Mouse (Mus musculus): ENCODE results near the gene Man2a2.

DNA sequence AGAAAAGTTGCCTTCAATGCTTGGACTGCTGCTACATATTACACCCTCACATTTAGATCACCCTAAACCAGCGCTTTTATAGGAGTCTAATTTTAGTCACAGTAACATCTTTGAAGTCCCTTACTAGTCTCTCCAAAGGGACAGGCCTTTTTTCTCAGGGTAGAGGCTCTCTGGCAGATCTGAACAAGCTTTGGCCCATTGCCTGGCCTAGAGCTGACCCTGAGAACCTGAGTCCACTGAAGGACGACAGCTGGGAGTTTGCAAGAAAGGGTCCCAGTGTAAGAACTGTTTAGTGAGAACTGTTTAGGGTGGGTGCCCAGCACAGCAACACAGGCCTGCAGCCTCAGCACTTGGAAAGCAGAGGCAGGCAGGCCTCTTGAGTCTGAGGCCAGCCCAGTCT lies 5.4 kb downstream of the Man2a2 start:
- TF ChIP-seq CTCF (IDR thresholded peaks at IDR 0.05; ENCODE audit: control insufficient read depth, insufficient read depth, low read length) (no peak), POLR2A (IDR thresholded peaks at IDR 0.05; ENCODE audit: borderline replicate concordance, control insufficient read depth, low read depth, low read length) (no peak)
